Mouse (Mus musculus) right cerebral cortex, postnatal 10 days (tissue): ENCODE results near the gene Ccdc141.

Experiments
- DNase-seq, 2 experiments: peaks; one replicate each; pipeline ENCODE4 v3.0.0; 2021; ENCODE audit warnings: low spot score in 2 of 2

Gene Ccdc141

GRCm38 (mm10) chr2:77174313-77174712 is 3.9 kb upstream of the Ccdc141 start:
- no peak for DNase-seq

GRCm38 (mm10) chr2:77173821-77174220 is 3.4 kb upstream of the Ccdc141 start:
- DNase-seq, result no peak

- no peak for DNase-seq
Measured at GRCm38 (mm10) chr2:77173366-77173765, 2.9 kb upstream of the Ccdc141 start.

GRCm38 (mm10) chr2:77172241-77172671 is 1.8 kb upstream of the Ccdc141 start:
- peak; percentile 35 to 53 for DNase-seq

- no peak for DNase-seq
Measured at GRCm38 (mm10) chr2:77171444-77172240, 1.2 kb upstream of the Ccdc141 start.

- no peak for DNase-seq
Measured at GRCm38 (mm10) chr2:77169916-77170632, 362 bp downstream of the Ccdc141 start.

GRCm38 (mm10) chr2:77169218-77169617 is 1.2 kb downstream of the Ccdc141 start:
- no peak for DNase-seq

GRCm38 (mm10) chr2:77168781-77169180 is 1.7 kb downstream of the Ccdc141 start:
- DNase-seq, result no peak

GRCm38 (mm10) chr2:77168081-77168685 is 2.3 kb downstream of the Ccdc141 start:
- no peak for DNase-seq

- DNase-seq, result no peak
Measured at GRCm38 (mm10) chr2:77166366-77166765, 4.1 kb downstream of the Ccdc141 start.

- DNase-seq, result no peak
Measured at GRCm38 (mm10) chr2:77164662-77165061, 5.8 kb downstream of the Ccdc141 start.

- no peak for DNase-seq
Measured at GRCm38 (mm10) chr2:77163381-77163780, 7.1 kb downstream of the Ccdc141 start.

GRCm38 (mm10) chr2:77162135-77162534 is 8.3 kb downstream of the Ccdc141 start:
- no peak for DNase-seq

- DNase-seq, result no peak
Measured at GRCm38 (mm10) chr2:77157546-77157945, 12.9 kb downstream of the Ccdc141 start.

GRCm38 (mm10) chr2:77154080-77154479 is 16.4 kb downstream of the Ccdc141 start:
- DNase-seq, result no peak

- no peak for DNase-seq
Measured at GRCm38 (mm10) chr2:77151255-77151654, 19.2 kb downstream of the Ccdc141 start.

- no peak for DNase-seq
Measured at GRCm38 (mm10) chr2:77149576-77149975, 20.9 kb downstream of the Ccdc141 start.

GRCm38 (mm10) chr2:77148215-77148614 is 22.2 kb downstream of the Ccdc141 start:
- DNase-seq, result peak in 1 of 2 experiments; percentile 34

GRCm38 (mm10) chr2:77146968-77147367 is 23.5 kb downstream of the Ccdc141 start:
- DNase-seq, result no peak

- DNase-seq, result no peak
Measured at GRCm38 (mm10) chr2:77146291-77146690, 24.1 kb downstream of the Ccdc141 start.

- no peak for DNase-seq
Measured at GRCm38 (mm10) chr2:77143536-77143935, 26.9 kb downstream of the Ccdc141 start.

GRCm38 (mm10) chr2:77138879-77139278 is 31.6 kb downstream of the Ccdc141 start:
- no peak for DNase-seq

GRCm38 (mm10) chr2:77134906-77135305 is 35.5 kb downstream of the Ccdc141 start:
- no peak for DNase-seq
